Mouse (Mus musculus): Measurements from ENCODE around the gene Bricd5. TPM values are rescaled to one million over a fixed set of nuclear protein-coding genes. Genes with fewer than 3 reads are reported as not detected.

Gene Bricd5
- total RNA-seq, 2 experiments from 2014 or later: 2.1 TPM; not detected in 1

DNA sequence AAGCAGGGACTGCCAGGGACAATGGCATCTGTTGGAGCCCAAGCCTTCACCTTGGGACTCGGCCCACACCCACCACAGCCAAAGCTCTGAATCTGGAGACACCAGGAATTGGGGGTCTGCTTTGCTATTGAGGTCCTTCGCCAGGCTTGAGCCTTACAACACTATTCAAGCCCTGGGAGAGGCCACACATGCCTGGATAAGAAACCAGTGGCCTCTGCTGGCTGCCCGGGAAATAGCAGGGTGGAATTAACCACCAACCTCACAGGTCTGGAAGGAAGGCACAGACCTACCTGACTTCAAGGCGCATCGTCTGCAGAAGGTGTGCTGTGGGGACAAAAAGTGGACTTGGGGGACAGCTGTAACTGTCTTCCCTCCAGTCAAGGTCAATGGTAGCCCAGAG, 39.9 kb downstream of the Bricd5 start:
- peak; percentile 63 for ATAC-seq (replicated peaks; ENCODE audit: low FRiP score, poor library complexity, severe bottlenecking)

GRCm38 (mm10) chr17:24514270-24515257, 40.9 kb downstream of the Bricd5 start:
- no peak for ATAC-seq (replicated peaks; ENCODE audit: low FRiP score, poor library complexity, severe bottlenecking)

- ATAC-seq (replicated peaks; ENCODE audit: low FRiP score, poor library complexity, severe bottlenecking): no peak
These were observed 46.8 kb downstream of the Bricd5 start for GRCm38 (mm10) chr17:24520450-24520849.

DNA sequence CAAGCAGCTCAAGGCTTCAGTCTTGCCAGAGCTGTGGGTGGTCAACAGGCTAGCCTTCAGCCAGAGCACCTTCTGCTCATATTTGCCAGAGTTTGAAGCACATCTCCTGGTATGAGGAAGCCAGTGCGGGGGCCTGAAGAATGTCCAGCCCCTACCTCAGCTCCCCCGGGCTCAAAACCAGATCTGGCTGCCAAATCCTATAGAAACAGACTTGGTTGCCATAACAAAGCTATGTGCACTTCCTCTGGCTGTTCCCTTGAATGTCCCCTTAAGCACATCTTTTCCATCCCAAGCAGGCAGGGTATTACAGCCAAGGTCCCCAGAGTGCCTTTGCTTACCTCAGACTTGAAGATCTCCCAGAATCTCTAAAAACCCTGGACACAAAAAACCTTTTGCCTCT, 51.0 kb downstream of the Bricd5 start:
- no peak for ATAC-seq (replicated peaks; ENCODE audit: low FRiP score, poor library complexity, severe bottlenecking)

Other genes with a start within 250 kb of the Bricd5 start
- 217 and 252 TPM in 2 replicates for gene Ccnf, start 222.4 kb upstream of the Bricd5 start, total RNA-seq (2015; ENCODE audit: low replicate concordance)
- 391 and 426 TPM in 2 replicates for gene Ccnf, start 222.4 kb upstream of the Bricd5 start, total RNA-seq (2017; ENCODE audit: low replicate concordance)
- gene Abca17, start 122.8 kb upstream of the Bricd5 start, total RNA-seq (2015; ENCODE audit: low replicate concordance): not detected in 2 replicates
- gene Abca17, start 122.8 kb upstream of the Bricd5 start, total RNA-seq (2017; ENCODE audit: low replicate concordance): not detected in 2 replicates
- gene Abca3, start 121.9 kb upstream of the Bricd5 start, total RNA-seq (2015; ENCODE audit: low replicate concordance): 38.9 and 43.2 TPM in 2 replicates
- 45.6 and 46.2 TPM in 2 replicates for gene Abca3, start 121.9 kb upstream of the Bricd5 start, total RNA-seq (2017; ENCODE audit: low replicate concordance)
- gene Rnps1, start 59.3 kb upstream of the Bricd5 start, total RNA-seq (2015; ENCODE audit: low replicate concordance): 78.6 and 100 TPM in 2 replicates
- gene Rnps1, start 59.3 kb upstream of the Bricd5 start, total RNA-seq (2017; ENCODE audit: low replicate concordance): 62.5 and 72.1 TPM in 2 replicates
- 4.3 and 16.8 TPM in 2 replicates for gene Eci1, start 47.2 kb upstream of the Bricd5 start, total RNA-seq (2015; ENCODE audit: low replicate concordance)
- 6.2 TPM in 1 of 2 replicates, not detected in the other for gene Eci1, start 47.2 kb upstream of the Bricd5 start, total RNA-seq (2017; ENCODE audit: low replicate concordance)
- gene Dnase1l2, start 30.8 kb upstream of the Bricd5 start, total RNA-seq (2015; ENCODE audit: low replicate concordance): 4.6 and 9.0 TPM in 2 replicates
- 1.2 and 4.0 TPM in 2 replicates for gene Dnase1l2, start 30.8 kb upstream of the Bricd5 start, total RNA-seq (2017; ENCODE audit: low replicate concordance)
- gene E4f1, start 3.6 kb upstream of the Bricd5 start, total RNA-seq (2015; ENCODE audit: low replicate concordance): 34.8 and 64.5 TPM in 2 replicates
- gene E4f1, start 3.6 kb upstream of the Bricd5 start, total RNA-seq (2017; ENCODE audit: low replicate concordance): 24.8 and 28.7 TPM in 2 replicates
- 28.1 and 48.6 TPM in 2 replicates for gene Pgp, start 3.5 kb upstream of the Bricd5 start, total RNA-seq (2015; ENCODE audit: low replicate concordance)
- gene Pgp, start 3.5 kb upstream of the Bricd5 start, total RNA-seq (2017; ENCODE audit: low replicate concordance): 35.8 and 43.4 TPM in 2 replicates
- gene Mlst8, start 5.2 kb downstream of the Bricd5 start, total RNA-seq (2015; ENCODE audit: low replicate concordance): 6.5 and 27.7 TPM in 2 replicates
- gene Mlst8, start 5.2 kb downstream of the Bricd5 start, total RNA-seq (2017; ENCODE audit: low replicate concordance): 16.8 and 20.5 TPM in 2 replicates
- gene Caskin1, start 14.7 kb downstream of the Bricd5 start, total RNA-seq (2015; ENCODE audit: low replicate concordance): not detected in 2 replicates
- not detected in 2 replicates for gene Caskin1, start 14.7 kb downstream of the Bricd5 start, total RNA-seq (2017; ENCODE audit: low replicate concordance)
- gene Traf7, start 54.1 kb downstream of the Bricd5 start, total RNA-seq (2015; ENCODE audit: low replicate concordance): 49.0 and 54.1 TPM in 2 replicates
- 73.9 and 83.1 TPM in 2 replicates for gene Traf7, start 54.1 kb downstream of the Bricd5 start, total RNA-seq (2017; ENCODE audit: low replicate concordance)
- 1.1 TPM in 1 of 2 replicates, not detected in the other for gene Rab26, start 60.3 kb downstream of the Bricd5 start, total RNA-seq (2015; ENCODE audit: low replicate concordance)
- gene Rab26, start 60.3 kb downstream of the Bricd5 start, total RNA-seq (2017; ENCODE audit: low replicate concordance): not detected in 2 replicates
- gene Pkd1, start 76.0 kb downstream of the Bricd5 start, total RNA-seq (2015; ENCODE audit: low replicate concordance): 11.3 and 11.9 TPM in 2 replicates
- 11.7 and 22.5 TPM in 2 replicates for gene Pkd1, start 76.0 kb downstream of the Bricd5 start, total RNA-seq (2017; ENCODE audit: low replicate concordance)
- 49.0 and 56.6 TPM in 2 replicates for gene Tsc2, start 158.7 kb downstream of the Bricd5 start, total RNA-seq (2015; ENCODE audit: low replicate concordance)
- 13.5 and 28.4 TPM in 2 replicates for gene Tsc2, start 158.7 kb downstream of the Bricd5 start, total RNA-seq (2017; ENCODE audit: low replicate concordance)
- gene Nthl1, start 158.8 kb downstream of the Bricd5 start, total RNA-seq (2015; ENCODE audit: low replicate concordance): not detected in 2 replicates
- gene Nthl1, start 158.8 kb downstream of the Bricd5 start, total RNA-seq (2017; ENCODE audit: low replicate concordance): 0.39 and 1.1 TPM in 2 replicates
- 0.84 TPM in 1 of 2 replicates, not detected in the other for gene Slc9a3r2, start 176.4 kb downstream of the Bricd5 start, total RNA-seq (2015; ENCODE audit: low replicate concordance)
- not detected in 2 replicates for gene Slc9a3r2, start 176.4 kb downstream of the Bricd5 start, total RNA-seq (2017; ENCODE audit: low replicate concordance)
- not detected in 2 replicates for gene Npw, start 184.6 kb downstream of the Bricd5 start, total RNA-seq (2015; ENCODE audit: low replicate concordance)
- gene Npw, start 184.6 kb downstream of the Bricd5 start, total RNA-seq (2017; ENCODE audit: low replicate concordance): not detected in 2 replicates
- 13.4 and 18.4 TPM in 2 replicates for gene Zfp598, start 195.8 kb downstream of the Bricd5 start, total RNA-seq (2015; ENCODE audit: low replicate concordance)
- 9.2 and 12.0 TPM in 2 replicates for gene Zfp598, start 195.8 kb downstream of the Bricd5 start, total RNA-seq (2017; ENCODE audit: low replicate concordance)
- gene Syngr3, start 216.1 kb downstream of the Bricd5 start, total RNA-seq (2015; ENCODE audit: low replicate concordance): not detected in 2 replicates
- not detected in 2 replicates for gene Syngr3, start 216.1 kb downstream of the Bricd5 start, total RNA-seq (2017; ENCODE audit: low replicate concordance)
- 9.6 and 15.9 TPM in 2 replicates for gene Gfer, start 222.3 kb downstream of the Bricd5 start, total RNA-seq (2015; ENCODE audit: low replicate concordance)
- 14.0 and 15.7 TPM in 2 replicates for gene Gfer, start 222.3 kb downstream of the Bricd5 start, total RNA-seq (2017; ENCODE audit: low replicate concordance)
- not detected in 2 replicates for gene Noxo1, start 222.3 kb downstream of the Bricd5 start, total RNA-seq (2015; ENCODE audit: low replicate concordance)
- not detected in 2 replicates for gene Noxo1, start 222.3 kb downstream of the Bricd5 start, total RNA-seq (2017; ENCODE audit: low replicate concordance)
- 5.8 and 10.1 TPM in 2 replicates for gene Tbl3, start 233.8 kb downstream of the Bricd5 start, total RNA-seq (2015; ENCODE audit: low replicate concordance)
- gene Tbl3, start 233.8 kb downstream of the Bricd5 start, total RNA-seq (2017; ENCODE audit: low replicate concordance): 4.8 and 9.0 TPM in 2 replicates
- not detected in 2 replicates for gene Rnf151, start 244.2 kb downstream of the Bricd5 start, total RNA-seq (2015; ENCODE audit: low replicate concordance)
- not detected in 2 replicates for gene Rnf151, start 244.2 kb downstream of the Bricd5 start, total RNA-seq (2017; ENCODE audit: low replicate concordance)
- gene Rps2, start 244.2 kb downstream of the Bricd5 start, total RNA-seq (2015; ENCODE audit: low replicate concordance): 1,299 and 1,601 TPM in 2 replicates
- 315 and 526 TPM in 2 replicates for gene Rps2, start 244.2 kb downstream of the Bricd5 start, total RNA-seq (2017; ENCODE audit: low replicate concordance)